Mouse (Mus musculus) midbrain, embryonic 16.5 days (tissue): ENCODE measurements at regions not wholly inside any gene's neighbourhood (a gene's known extent, or its start where the extent isn't known, plus 50 kb on each side); places are given as distances from the start of the nearest gene placed in this dataset.

ENCODE experiments used
- ATAC-seq: fragments of 200-750 bp; cut with Nextera tagmentation; 2 replicates; pipeline ENCODE4 v1.8.0; 2017; ENCODE audit warnings: moderate TSS enrichment
- H3K27ac ChIP-seq: fragments of 300-500 bp; sonication (generic); 2 replicates; pipeline ENCODE4 v1.5.1; 2014; ENCODE audit warnings: mild to moderate bottlenecking, low read length, mixed read lengths
- H3K27me3 ChIP-seq: fragments of 300-500 bp; sonication (generic); 2 replicates; pipeline ENCODE4 v1.6.1; 2014; ENCODE audit warnings: low read depth, low read length, mixed read lengths; ENCODE audit not compliant: control insufficient read depth, insufficient read depth
- H3K36me3 ChIP-seq: fragments of 300-500 bp; sonication (generic); 2 replicates; pipeline ENCODE4 v1.6.1; 2014; ENCODE audit warnings: mild to moderate bottlenecking, low read length, moderate library complexity, mixed read lengths; ENCODE audit not compliant: control insufficient read depth, insufficient read depth
- H3K4me1 ChIP-seq: fragments of 300-500 bp; sonication (generic); 2 replicates; pipeline ENCODE4 v1.6.1; 2014; ENCODE audit warnings: mild to moderate bottlenecking, low read length, mixed read lengths; ENCODE audit not compliant: control insufficient read depth, insufficient read depth
- H3K4me2 ChIP-seq: fragments of 300-500 bp; sonication (generic); 2 replicates; pipeline ENCODE4 v1.6.1; 2014; ENCODE audit warnings: mild to moderate bottlenecking, low read length, mixed read lengths
- H3K4me3 ChIP-seq: fragments of 300-500 bp; sonication (generic); 2 replicates; pipeline ENCODE4 v1.5.1; 2014; ENCODE audit warnings: low read depth, mild to moderate bottlenecking, low read length, moderate library complexity, mixed read lengths
- H3K9ac ChIP-seq: fragments of 300-500 bp; sonication (generic); 2 replicates; pipeline ENCODE4 v1.6.1; 2014; ENCODE audit warnings: low read depth, low read length, mixed read lengths
- H3K9me3 ChIP-seq: fragments of 300-500 bp; sonication (generic); replicated peaks from 2 replicates; pipeline ENCODE4 v1.6.1; 2014; ENCODE audit warnings: mild to moderate bottlenecking, low read length, mixed read lengths; ENCODE audit not compliant: control insufficient read depth, poor library complexity, severe bottlenecking
- WGBS: fragments of 180-500 bp; shearing (Covaris S2); extraction: QIAGEN DNeasy Blood & Tissue Kit; methylation state at CpG from one replicate; pipeline ENCODE4 v1.1.7; 2014; 5-methylcytosine and 5-hydroxymethylcytosine counted together

DNA sequence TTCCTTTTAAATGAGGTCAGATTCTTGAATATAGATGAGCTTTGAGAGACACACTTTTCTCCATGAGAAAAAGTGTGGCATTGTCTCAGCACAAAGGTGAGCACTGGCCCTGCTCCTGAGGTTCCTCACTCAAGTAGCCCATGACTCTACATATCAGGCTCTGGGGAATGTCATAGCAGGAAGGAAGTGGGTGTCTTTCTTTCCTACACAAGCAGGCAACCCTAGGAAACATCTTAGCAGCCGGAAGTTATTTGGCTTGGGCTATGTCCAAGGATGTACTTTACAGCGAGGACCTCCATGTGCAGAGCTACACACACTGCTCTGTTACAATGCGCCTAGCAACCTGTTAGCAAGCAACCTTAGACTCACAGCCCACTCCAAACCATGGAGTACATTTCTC lies 356.9 kb downstream of the Med10 start:
- H3K9ac ChIP-seq, result no peak overlapping the region
- WGBS, result 82% methylated on average over 3 of the region's 3 CpGs
- no peaks in the 10 kb centered on the region for H3K4me1 ChIP-seq
- H3K9me3 ChIP-seq, result no peaks in the 10 kb centered on the region
- no peaks in the 10 kb centered on the region for H3K27me3 ChIP-seq
- H3K27ac ChIP-seq, result no peak overlapping the region
- H3K36me3 ChIP-seq, result no peaks in the 10 kb centered on the region
- no peak overlapping the region for H3K4me2 ChIP-seq
- H3K4me3 ChIP-seq, result no peak overlapping the region
- no peak for ATAC-seq

DNA sequence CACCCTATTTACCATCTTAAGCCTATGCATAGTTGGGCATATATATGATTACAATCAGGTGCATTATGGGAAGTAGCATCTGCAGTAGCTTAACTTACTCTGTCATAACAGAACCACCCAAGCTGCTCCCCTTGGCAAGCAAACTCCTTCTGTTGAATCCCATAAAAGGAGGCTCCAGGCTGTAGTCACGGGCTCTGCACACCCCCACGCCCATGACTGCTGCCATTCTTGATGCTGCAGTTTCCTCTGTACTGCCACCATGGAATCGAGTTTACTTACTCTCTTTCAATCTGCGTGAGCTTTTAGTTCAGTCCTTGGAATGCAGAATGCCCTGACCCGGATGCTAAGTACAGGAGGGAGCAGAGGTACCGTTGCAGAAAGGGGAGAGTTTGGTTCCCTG lies 357.4 kb downstream of the Med10 start:
- Histone ChIP-seq H3K4me1 (no peaks in the 10 kb centered on the region), H3K9ac (no peak overlapping the region), H3K36me3 (no peaks in the 10 kb centered on the region), H3K27me3 (no peaks in the 10 kb centered on the region), H3K27ac (no peak overlapping the region), H3K4me3 (no peak overlapping the region), H3K4me2 (no peak overlapping the region), H3K9me3 (no peaks in the 10 kb centered on the region)
- ATAC-seq, result 0 out of 2 replicates have a peak, but pooled peaks have one; percentile 48
- WGBS, result 77% methylated on average over 6 of the region's 6 CpGs

DNA sequence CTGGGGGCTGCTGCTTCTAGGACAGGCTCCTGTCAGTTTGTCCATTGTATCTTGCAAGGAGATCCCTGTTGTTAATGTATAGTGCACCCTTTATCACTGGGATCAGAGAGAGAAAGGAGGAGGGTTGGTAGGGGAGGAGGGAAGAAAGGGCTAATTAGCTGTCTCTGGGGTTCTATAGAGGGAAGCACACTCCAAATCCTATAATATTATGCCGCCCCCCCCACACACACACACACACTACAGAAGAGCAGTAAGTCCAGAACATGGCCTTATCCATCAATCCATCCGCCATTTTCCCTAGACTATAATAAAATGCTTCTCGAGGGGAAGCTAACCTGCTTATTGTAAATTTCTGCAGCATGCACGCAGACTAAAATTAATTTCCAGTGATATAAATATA lies 359.9 kb downstream of the Med10 start:
- no peak for ATAC-seq
- Histone ChIP-seq H3K4me3 (no peak overlapping the region), H3K36me3 (no peaks in the 10 kb centered on the region), H3K9ac (no peak overlapping the region), H3K9me3 (no peaks in the 10 kb centered on the region), H3K4me2 (no peak overlapping the region), H3K27ac (no peak overlapping the region), H3K4me1 (peaks cover 2% of the 10 kb centered on the region; the same call in 1 of the 2 replicates), H3K27me3 (no peaks in the 10 kb centered on the region)
- 80% methylated on average over 4 of the region's 4 CpGs for WGBS

DNA sequence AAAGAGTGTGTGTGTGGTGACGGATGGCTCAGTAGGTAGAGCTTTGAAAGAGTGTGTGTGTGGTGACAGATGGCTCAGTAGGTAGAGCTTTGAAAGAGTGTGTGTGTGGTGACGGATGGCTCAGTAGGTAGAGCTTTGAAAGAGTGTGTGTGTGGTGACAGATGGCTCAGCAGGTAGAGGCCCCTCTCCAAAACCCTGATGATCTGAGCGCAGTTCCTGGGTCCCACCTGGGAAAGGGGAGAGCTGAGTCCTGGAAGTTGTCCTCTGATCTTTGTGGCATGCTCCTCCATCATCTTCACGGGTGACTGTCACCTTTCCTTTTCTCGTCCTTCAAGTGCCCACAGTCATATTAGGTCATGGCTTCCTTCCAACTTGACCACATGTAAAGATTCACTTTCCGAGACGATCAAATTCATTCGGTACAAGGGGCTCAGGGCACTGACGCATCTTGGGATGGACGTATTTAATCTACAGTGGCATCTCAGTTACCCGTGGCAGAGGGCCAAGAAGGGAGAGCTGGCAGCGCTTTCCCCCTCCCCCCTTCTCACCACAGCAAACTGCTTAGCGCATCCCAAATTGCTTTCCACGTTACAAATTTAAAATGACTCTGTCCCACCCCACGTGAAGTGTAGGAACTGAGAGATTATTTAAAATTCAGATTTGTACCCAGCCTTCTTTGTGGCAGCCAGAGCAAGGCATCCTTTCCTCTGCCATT lies 363.5 kb downstream of the Med10 start:
- H3K36me3 ChIP-seq, result no peaks in the 10 kb centered on the region
- H3K9ac ChIP-seq, result no peak overlapping the region
- H3K4me1 ChIP-seq, result peaks cover 2% of the 10 kb centered on the region; the same call in 1 of the 2 replicates
- H3K27ac ChIP-seq, result no peak overlapping the region
- WGBS, result 50% methylated on average over 15 of the region's 15 CpGs
- no peak; the same call in 1 of the 2 replicates for ATAC-seq
- H3K4me3 ChIP-seq, result no peak overlapping the region
- H3K27me3 ChIP-seq, result no peaks in the 10 kb centered on the region
- peak overlapping the region; percentile 19 for H3K4me2 ChIP-seq
- H3K9me3 ChIP-seq, result no peaks in the 10 kb centered on the region

DNA sequence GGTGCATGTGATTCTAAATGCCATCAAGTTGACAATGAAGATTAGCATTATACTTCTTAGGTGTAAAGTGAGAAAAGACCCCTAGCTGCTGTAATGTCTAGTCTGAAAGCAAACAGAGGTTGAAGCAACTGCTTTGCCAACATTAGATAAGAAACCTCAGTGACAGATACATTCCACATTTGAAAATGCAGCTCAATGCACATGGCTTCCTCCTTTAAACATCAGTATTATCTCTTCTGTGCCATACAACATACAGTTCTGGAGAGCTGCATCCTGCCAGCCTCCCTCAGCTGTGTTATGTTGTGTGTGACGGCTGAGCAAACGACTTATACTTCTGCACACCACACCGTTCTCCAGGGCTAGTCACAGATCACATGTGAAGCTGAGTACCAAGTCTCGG lies 365.6 kb downstream of the Med10 start:
- Histone ChIP-seq H3K9me3 (no peaks in the 10 kb centered on the region), H3K36me3 (no peaks in the 10 kb centered on the region), H3K27ac (no peak overlapping the region), H3K27me3 (no peaks in the 10 kb centered on the region), H3K4me2 (no peak overlapping the region), H3K4me1 (peaks cover 2% of the 10 kb centered on the region; the same call in 1 of the 2 replicates), H3K4me3 (no peak overlapping the region), H3K9ac (no peak overlapping the region)
- 80% methylated on average over 4 of the region's 4 CpGs for WGBS
- no peak for ATAC-seq

DNA sequence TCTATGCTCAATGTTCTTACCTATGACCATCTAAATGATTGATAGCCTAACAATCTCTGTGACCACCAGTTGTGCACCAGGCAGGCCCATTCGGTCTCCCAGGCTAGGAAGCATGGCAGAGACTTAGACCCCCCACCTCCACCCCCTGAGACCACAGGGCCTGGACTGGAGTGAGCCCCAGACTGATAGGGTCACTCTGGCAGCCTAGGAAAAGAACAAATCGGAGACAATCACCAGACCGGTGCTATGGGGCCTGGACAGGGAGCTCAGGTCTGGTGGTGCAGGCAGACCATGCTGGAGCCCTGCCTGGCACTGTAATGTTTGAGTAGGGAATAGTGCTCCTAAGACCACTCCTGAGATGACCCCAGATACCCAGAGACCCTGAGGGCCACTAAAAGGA lies 366.7 kb downstream of the Med10 start:
- Histone ChIP-seq H3K9ac (no peak overlapping the region), H3K27me3 (no peaks in the 10 kb centered on the region), H3K9me3 (no peaks in the 10 kb centered on the region), H3K36me3 (no peaks in the 10 kb centered on the region), H3K4me2 (no peak overlapping the region), H3K4me1 (peaks cover 2% of the 10 kb centered on the region; the same call in 1 of the 2 replicates), H3K4me3 (no peak overlapping the region), H3K27ac (no peak overlapping the region)
- WGBS, result 84% methylated on average over 3 of the region's 3 CpGs
- no peak for ATAC-seq

DNA sequence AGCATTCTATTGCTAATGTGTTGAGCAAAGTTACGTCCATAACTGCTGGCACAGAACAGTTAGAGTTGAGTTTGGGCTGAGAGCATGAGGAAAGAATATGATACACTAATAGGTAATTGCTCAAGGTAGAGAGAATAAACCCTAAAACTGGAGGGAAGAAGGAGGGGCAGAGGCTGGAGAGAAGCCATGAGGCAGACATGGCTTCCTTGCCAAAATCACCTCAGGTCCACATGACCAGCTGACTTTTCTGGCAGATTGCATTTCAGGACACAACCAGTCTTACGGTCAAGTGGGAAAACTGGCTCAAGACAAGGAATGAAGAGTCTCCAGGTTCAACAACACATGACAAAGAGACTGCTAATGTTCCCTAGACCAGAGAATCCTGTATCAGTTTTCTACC lies 374.9 kb downstream of the Med10 start:
- H3K9ac ChIP-seq, result no peak overlapping the region
- H3K4me1 ChIP-seq, result no peaks in the 10 kb centered on the region
- ATAC-seq, result no peak
- no peaks in the 10 kb centered on the region for H3K27me3 ChIP-seq
- no peak overlapping the region for H3K4me3 ChIP-seq
- no peaks in the 10 kb centered on the region for H3K36me3 ChIP-seq
- WGBS, result 95% methylated on average over 2 of the region's 2 CpGs
- H3K9me3 ChIP-seq, result no peaks in the 10 kb centered on the region
- no peak overlapping the region for H3K27ac ChIP-seq
- H3K4me2 ChIP-seq, result no peak overlapping the region

DNA sequence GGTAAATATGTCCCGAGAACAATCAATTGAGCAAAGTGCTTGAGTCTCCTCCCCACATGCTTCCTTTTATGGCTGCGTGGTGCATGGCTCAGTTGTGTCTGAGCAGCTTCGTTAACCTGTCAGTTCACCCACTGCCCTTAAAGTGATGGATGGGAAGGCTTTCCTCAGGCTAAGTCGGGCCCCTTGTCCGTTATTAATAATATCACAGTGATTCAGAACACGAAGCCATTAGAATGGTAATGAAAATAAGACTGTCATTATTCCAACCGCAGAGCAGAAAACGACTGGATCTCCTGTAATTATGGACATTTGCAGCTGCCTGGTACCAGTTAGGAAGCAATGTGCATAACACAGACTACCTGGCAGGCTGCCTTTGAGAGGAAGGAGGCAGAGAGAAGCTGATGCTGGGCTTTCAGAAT lies 375.9 kb downstream of the Med10 start:
- no peak overlapping the region for H3K27ac ChIP-seq
- no peak overlapping the region for H3K4me3 ChIP-seq
- no peak overlapping the region for H3K9ac ChIP-seq
- no peaks in the 10 kb centered on the region for H3K4me1 ChIP-seq
- H3K36me3 ChIP-seq, result no peaks in the 10 kb centered on the region
- WGBS, result 42% methylated on average over 8 of the region's 8 CpGs
- no peak overlapping the region for H3K4me2 ChIP-seq
- H3K9me3 ChIP-seq, result no peaks in the 10 kb centered on the region
- H3K27me3 ChIP-seq, result no peaks in the 10 kb centered on the region
- no peak for ATAC-seq

DNA sequence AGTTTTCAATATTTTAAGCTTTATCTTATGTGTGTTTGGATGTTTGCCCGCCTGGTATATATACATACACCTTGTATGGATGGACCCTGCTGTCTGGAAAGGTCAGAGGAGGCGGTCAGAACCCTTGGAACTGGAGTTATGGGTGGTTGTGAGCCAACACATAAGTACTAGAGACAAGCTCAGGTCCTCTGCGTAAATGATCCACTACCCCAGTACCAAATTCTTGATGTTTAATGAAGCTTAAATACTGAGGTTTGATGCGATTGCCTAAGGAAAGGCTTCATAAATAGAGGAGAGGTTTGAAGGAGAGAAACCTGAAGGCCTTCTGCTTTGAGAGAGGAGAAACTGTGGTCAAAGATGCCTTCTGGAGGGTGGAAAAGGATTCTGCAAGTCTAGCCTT lies 388.8 kb downstream of the Med10 start:
- Histone ChIP-seq H3K36me3 (no peaks in the 10 kb centered on the region), H3K4me1 (no peaks in the 10 kb centered on the region; the same call in 1 of the 2 replicates), H3K9ac (no peak overlapping the region), H3K4me2 (no peak overlapping the region), H3K9me3 (no peaks in the 10 kb centered on the region), H3K27me3 (no peaks in the 10 kb centered on the region), H3K27ac (no peak overlapping the region), H3K4me3 (no peak overlapping the region)
- no peak for ATAC-seq
- WGBS, result 87% methylated on average over 4 of the region's 4 CpGs
